Mouse (Mus musculus) spleen, postnatal 36 days (tissue): ENCODE measurements around the gene Vmn2r24.
"Not testable (repeated sequence)": the region's sequence is repeated elsewhere in the genome, so short reads cannot be mapped to it uniquely, and the experiment has no call there.

ENCODE experiments used
- DNase-seq, 2 experiments: peaks; one replicate each; pipeline ENCODE4 v3.0.0; 2022; ENCODE audit warnings: low spot score in 2 of 2, mixed read lengths in 1 of 2

The Vmn2r24 gene

DNA sequence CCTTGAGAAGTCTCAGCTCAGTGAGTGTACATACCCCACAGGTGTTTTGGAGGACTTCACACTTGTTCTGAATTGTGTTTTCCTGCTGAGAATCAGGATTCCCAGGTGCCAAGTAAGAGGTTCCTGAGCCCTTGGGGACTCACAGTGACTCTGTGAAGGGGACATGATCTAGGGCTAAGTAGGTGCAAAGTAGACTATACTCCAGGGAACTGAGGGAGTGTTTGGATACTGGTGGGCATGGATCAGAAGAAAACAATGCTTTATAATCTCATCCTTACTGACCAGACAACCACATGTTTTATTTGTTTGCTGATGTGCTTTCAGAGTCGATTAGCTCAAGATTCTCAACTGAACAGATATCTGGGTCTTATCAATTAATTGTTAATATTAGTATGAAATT lies at the start of gene Vmn2r24:
TSS of gene Vmn2r24 (plus strand) at position 301 of the 400 bp plus-strand sequence.
- no peak for DNase-seq

DNA sequence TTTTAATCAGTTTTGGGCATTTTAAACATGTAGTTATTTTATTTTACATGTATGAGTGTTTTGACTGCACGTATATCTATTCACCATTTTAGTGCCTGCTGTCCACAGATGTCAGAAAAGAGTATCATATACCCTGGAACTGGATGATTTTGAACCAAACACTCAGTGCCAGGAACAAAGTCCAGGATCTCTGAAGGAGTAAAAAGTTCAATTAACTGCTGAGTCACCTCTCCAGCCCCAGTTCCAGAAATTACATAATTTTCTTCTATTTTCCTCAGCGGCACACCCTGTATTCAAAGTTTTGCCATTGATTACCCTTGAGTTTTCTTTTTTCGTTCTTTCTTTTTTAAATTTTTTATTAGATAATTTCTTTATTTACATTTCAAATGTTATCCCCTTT lies 8.6 kb upstream of the Vmn2r24 start:
- DNase-seq: no peak

DNA sequence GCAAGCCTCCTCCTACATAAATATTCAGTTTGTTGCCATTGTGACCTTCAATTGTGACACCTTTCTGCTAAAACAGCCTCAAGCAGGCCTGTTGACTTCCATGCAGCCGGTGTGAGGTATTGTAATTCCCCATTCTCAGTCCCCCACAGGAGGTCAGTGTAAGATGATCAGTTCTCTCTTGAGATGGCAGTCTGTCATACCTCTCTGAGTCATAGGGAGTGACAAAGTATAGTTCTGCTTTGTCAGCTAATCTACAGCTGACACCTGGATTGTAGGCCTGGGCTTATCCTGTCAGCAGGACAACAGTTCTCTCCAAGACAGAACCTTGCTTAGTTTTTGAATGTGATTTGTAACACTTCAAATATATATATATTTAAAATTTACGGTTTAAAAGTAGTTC lies 6.2 kb downstream of the Vmn2r24 start:
- DNase-seq: no peak

DNA sequence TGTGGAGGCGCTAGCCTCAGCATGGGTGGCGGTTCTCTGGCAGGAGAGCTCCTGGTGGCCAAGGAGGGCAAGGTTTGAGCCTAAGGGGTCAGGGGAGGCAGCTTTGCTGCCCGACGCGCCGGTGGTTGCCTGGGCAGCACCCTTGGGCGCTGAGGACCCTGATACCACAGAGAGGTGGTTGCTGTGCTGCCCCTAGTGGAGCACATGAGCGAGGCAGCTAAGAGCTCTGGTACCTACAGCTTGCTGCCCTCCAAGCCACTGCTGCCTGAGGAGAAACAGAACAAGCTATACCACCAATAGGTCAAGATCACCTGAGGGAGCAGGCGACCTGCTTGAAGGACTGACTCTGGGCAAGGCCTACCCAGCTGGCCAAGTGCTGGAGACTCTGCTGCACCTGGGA lies 15.1 kb downstream of the Vmn2r24 start:
- no peak for DNase-seq

DNA sequence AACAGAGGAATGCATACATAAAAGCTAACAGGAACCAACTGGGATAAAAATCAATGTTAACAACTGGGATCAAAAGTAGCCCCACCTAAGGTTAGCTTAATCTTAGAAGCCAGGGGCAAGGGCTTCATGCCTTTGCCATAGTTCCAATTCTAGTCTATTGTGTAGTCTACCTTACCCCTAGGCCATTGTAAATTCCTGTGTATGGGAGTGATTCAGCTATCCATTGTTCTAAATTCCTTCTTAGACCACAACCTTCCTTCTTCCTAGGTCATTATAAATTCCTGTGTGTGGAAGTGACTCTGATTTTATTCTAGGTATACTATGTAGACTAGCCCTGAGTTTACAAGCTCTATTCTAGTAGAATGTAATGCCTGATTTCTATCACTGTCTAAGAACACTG lies 31.6 kb downstream of the Vmn2r24 start:
- not testable (repeated sequence) for DNase-seq

DNA sequence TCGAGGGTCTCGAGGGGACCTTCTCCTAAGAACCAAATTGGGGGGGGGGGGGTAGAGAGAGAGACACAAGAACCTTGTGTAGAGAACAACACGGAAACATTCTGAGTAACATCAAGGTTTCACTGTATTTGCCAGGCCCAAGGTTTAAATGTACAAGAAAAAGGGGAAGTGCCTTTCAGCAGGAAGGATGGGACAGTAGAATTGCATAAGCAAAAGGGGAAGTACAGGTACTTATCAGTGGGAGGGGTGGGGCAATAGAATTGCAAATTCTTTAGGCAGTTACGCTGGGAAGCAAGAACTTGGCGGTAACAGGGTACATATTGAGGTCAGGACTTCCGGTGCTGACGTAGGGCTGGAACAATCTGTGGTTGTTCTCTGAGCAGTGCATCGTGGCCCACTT lies 41.3 kb downstream of the Vmn2r24 start:
- no peak for DNase-seq

DNA sequence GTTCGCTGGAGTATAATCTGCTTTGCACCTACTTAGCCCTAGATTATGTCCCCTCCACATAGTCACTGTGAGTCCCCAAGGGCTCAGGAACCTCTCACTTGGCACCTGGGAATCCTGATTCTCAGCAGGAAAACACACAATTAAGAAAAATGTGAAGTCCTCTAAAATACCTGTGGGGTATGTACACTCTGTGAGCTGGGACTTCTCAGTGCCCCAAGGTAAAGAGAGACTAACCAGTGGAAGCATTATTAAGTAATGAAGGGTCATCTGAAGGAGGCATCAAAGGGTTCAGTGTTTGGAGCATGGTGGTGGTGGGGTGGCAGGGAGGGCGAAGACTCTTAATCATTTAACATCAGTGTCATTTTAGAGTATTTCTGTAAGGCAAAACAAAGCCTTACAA lies 74.7 kb downstream of the Vmn2r24 start, which contains the start of gene Vmn2r25:
TSS of gene Vmn2r25 (minus strand) at position 101 of the 400 bp plus-strand sequence.
- DNase-seq: not testable (repeated sequence)
